Mouse (Mus musculus): Measurements from ENCODE around the gene Ptcra.
A peak's percentile ranks its signal among the peaks of the same experiment; 100 is the strongest.
"Not testable (repeated sequence)": the region's sequence is repeated elsewhere in the genome, so short reads cannot be mapped to it uniquely, and the experiment has no call there.

The Ptcra gene

GRCm38 (mm10) chr17:46771025-46771424 lies 7.5 kb upstream of the Ptcra start:
- no peak for DNase-seq (ENCODE audit: low spot score)

DNA sequence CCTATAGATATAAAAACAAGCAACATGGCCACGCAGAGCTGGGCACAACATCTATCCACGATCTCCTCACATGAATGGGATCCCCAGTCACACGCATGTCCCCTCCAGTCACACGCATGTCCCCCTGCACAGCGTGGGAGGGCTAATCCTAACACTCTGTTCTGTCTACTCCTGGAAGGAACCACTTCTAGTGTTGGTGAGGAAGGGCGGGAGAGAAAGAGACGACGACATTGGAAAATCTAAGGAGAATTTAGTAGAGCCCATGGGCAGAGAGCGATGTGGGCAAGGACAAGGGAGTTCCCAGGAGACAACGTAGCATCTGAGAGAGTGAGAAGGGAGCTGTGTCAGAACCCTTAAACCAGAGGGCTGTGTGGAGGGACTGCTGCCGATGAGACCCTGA lies 7.0 kb upstream of the Ptcra start:
- no peak for DNase-seq (ENCODE audit: low spot score)

- no peak for DNase-seq (ENCODE audit: low spot score)
These were observed 4.4 kb upstream of the Ptcra start for GRCm38 (mm10) chr17:46767868-46768267.

GRCm38 (mm10) chr17:46764916-46765315 lies 1.4 kb upstream of the Ptcra start:
- DNase-seq (ENCODE audit: low spot score) = not testable (repeated sequence)

- DNase-seq (ENCODE audit: low spot score) = no peak
These were observed 4.8 kb downstream of the Ptcra start for GRCm38 (mm10) chr17:46758753-46759152.

DNA sequence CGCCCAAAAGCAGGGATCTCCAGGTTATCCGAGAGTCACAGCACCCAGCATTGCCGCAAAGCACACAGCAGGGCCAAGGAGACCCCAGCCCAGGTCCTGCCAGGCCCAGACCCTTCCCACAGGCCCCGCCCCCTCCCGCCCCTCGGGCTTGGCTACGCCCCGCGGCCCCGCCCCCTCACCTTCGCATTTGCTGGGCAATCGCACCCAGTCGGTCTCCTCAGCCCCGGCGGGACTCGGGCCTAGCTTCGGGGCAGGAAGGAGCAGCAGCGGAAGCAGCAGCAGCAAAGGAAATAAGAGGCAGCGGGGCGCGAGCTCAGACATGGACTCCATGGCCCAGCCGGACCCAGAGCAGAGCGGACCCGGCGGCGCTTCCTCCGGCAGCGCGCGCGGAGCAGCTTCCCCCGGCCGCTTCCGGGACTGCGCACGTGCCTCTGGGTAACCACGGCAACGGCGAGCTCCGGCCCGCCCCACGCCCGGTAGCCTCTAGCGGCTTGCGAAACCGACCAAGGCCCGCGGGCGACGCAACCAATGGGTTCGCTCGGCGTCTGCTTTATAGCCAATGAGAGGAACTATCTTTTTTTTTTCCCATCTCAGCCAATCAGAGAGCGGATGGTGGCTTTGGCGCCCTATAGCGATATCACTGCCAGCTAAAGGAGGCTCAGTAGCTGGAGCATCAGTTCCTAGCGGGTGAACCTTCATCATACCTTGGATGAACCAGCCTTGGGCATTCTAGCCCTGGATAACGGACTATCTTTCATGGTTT lies 11.5 kb downstream of the Ptcra start, which contains the start of gene Cnpy3:
TSS of gene Cnpy3 (minus strand) at position 421 of the 763 bp plus-strand sequence.
- DNase-seq (ENCODE audit: low spot score) = peak; percentile 99

DNA sequence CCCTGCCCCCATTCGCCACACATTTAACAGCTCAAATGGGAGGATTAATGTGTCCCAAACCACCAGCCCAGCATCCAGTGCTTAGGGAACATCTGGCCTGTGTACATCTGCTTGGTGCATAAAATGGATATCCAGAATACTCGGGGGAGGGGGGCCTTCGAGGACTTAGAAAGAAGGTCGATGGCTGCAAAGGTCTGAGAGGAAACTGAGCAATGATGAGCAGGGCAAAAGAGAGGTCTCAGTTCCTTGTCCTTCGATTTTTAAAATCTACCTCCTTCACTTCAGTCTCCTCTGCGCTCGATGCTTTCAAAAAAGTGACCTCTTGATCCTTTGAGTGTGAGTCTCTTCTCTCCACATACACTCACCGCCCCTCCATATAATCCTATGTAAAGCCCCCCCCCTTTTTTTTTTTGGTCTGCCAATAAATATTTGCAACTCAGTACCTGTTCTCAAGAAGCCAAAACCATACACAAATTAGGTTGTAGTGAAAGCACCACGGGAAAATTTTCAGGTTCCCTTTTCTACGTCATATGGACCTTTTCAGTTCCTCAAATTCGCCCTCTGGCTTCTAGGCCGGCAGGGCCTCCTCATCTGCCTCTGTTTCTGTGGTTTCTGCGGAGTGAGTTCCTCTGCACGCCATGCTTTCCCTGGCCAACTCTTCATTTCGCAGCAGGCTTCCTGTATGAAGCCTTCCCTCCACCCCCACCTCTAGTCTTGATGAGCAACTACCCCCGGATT lies 12.3 kb downstream of the Ptcra start:
- DNase-seq (ENCODE audit: low spot score) = no peak

- DNase-seq (ENCODE audit: low spot score) = no peak
These were observed 12.9 kb downstream of the Ptcra start for GRCm38 (mm10) chr17:46750580-46750979.

DNA sequence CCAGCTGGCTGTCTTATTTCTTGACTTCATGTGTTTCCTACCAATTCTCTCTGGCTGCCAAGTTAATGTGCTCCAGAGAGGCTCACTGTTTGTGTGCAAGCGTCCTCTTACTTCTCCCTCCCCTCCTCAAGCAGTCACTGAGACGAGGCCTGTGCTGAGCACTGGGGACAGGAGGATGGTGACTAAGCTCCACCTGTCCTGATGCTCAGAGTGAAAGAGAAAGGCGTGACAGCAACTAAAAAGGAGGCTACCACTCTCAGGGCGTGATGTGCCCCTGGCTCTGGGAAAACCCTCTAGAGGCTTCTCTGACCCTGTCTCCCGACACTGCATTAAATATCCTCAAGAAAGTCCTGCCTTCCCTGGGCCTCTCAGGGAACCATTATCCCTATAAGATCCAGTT lies 14.2 kb downstream of the Ptcra start:
- no peak for DNase-seq (ENCODE audit: low spot score)

GRCm38 (mm10) chr17:46747806-46748205 lies 15.7 kb downstream of the Ptcra start:
- DNase-seq (ENCODE audit: low spot score) = no peak

DNA sequence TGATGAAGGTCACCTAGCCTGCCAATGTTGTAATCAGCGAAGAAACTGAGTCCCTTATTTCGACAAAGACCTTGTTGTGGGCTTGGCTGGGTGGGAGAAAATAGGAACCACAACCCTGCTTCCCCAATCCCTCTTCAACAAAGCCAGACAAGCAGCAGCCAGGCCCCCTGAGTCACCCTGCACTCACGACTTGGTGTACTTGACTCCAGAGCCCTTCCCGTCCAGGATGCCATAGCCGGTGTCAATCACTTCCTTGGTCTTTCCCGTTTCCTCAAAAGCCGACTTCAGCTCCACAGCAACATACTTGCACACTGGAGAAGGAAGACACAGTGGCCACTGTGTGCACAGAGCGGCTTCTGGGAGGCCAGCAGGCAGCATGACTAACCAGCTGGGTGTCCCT lies 16.3 kb downstream of the Ptcra start:
- DNase-seq (ENCODE audit: low spot score) = no peak

- no peak for DNase-seq (ENCODE audit: low spot score)
These were observed 18.0 kb downstream of the Ptcra start for GRCm38 (mm10) chr17:46745506-46745905.

- no peak for DNase-seq (ENCODE audit: low spot score)
These were observed 20.5 kb downstream of the Ptcra start for GRCm38 (mm10) chr17:46742986-46743385.

GRCm38 (mm10) chr17:46741305-46741704 lies 22.2 kb downstream of the Ptcra start:
- DNase-seq (ENCODE audit: low spot score) = no peak

DNA sequence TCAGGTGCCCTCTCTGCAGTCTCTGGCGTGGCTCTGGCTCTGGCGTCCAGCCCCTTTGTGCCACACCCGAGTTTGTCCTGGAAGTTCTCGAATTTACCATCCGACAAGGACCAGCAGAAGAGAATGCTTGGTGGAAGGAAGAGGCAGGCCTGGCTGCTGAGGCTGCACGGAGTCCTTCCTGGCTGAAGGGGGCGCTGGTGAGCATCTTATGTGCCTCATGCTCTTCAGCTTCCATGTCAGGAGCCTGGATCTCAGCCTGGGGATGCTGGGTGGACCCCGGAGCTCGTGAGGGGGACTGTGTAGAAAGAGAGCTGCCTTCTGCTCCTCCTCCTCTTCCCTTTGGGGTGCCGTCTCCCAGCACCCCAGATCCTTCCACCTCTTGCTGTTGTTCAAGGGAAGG lies 27.4 kb downstream of the Ptcra start:
- peak; percentile 62 for DNase-seq (ENCODE audit: low spot score)

DNA sequence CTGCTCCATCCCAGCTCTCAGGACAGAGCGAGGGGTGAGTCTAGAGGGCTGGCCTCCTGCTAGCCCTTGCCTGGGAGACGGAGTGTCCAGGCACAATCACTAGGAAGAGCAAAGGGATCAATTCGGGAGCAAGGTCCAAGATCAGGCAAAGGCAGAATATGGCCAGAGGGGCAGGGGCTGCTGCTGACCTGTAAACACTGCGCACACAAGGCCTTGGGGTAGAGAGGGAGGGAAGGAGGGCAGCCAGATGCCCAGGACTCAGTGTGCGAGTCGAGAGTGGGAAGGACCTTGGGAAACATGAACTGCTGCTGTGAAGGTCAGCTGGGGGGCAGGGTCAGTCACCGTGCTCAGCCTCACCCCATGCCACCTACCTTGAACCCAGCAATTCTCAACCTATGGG lies 28.2 kb downstream of the Ptcra start:
- DNase-seq (ENCODE audit: low spot score) = no peak

- no peak for DNase-seq (ENCODE audit: low spot score)
These were observed 29.5 kb downstream of the Ptcra start for GRCm38 (mm10) chr17:46734055-46734454.

DNA sequence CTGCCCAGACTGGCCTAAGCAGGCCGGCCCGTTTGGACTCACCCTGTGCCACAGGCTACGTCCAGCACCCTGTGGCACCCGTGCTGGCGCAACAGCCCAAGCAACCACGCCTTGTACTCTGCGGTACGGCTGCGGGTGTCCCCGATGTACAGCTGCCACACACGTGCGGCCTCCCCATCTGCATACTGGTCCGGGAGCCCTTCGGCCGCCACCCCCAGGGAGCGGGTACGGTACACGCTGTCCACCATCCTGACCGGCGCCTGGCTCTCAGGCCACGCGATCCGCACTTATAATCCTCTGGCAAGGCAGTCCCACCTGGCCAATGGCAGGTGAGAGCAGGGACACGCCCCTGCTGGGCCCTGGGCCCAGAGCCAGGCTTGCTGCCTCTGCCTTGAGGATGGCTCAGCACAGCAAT lies 34.6 kb downstream of the Ptcra start, which contains the start of gene Gnmt:
TSS of gene Gnmt (minus strand) at position 265 of the 415 bp plus-strand sequence.
- no peak for DNase-seq (ENCODE audit: low spot score)

DNA sequence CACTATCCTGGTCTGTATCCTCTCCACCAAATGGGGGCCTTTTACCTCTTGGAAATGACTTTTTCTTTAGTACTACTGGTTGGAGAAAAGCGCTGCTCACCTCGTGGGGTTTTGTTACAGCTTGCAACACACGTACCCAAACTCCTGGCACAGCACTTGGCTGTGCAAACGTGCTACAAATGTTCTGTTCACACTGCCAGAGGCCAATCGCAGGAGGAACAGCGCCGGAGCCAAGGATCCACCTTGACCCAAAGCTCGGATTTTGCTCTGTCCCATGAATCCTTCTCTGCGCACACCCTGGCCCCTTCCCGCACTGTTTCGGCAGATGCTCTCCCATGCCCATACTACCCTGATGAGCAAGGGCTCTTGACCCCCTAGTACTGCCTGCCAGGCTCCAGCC lies 35.0 kb downstream of the Ptcra start:
- DNase-seq (ENCODE audit: low spot score) = no peak

- DNase-seq (ENCODE audit: low spot score) = peak; percentile 51
These were observed 35.5 kb downstream of the Ptcra start for GRCm38 (mm10) chr17:46728021-46728420.

DNA sequence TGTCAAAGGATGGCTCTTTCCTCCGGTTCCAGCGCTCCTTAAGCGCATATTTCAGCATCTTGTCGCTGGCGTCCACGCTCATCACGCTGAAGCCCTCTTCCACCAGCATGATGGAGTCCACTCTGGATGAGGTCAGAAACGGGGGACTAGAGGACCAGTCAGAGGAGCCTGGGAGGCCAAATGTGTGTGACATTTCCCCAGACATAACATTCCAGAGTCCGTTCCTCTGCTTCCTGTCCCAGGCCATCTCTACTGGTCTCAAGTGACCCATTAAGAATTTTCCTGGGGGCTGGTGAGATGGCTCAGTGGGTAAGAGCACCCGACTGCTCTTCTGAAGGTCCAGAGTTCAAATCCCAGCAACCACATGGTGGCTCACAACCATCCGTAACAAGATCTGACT lies 36.2 kb downstream of the Ptcra start:
- no peak for DNase-seq (ENCODE audit: low spot score)

DNA sequence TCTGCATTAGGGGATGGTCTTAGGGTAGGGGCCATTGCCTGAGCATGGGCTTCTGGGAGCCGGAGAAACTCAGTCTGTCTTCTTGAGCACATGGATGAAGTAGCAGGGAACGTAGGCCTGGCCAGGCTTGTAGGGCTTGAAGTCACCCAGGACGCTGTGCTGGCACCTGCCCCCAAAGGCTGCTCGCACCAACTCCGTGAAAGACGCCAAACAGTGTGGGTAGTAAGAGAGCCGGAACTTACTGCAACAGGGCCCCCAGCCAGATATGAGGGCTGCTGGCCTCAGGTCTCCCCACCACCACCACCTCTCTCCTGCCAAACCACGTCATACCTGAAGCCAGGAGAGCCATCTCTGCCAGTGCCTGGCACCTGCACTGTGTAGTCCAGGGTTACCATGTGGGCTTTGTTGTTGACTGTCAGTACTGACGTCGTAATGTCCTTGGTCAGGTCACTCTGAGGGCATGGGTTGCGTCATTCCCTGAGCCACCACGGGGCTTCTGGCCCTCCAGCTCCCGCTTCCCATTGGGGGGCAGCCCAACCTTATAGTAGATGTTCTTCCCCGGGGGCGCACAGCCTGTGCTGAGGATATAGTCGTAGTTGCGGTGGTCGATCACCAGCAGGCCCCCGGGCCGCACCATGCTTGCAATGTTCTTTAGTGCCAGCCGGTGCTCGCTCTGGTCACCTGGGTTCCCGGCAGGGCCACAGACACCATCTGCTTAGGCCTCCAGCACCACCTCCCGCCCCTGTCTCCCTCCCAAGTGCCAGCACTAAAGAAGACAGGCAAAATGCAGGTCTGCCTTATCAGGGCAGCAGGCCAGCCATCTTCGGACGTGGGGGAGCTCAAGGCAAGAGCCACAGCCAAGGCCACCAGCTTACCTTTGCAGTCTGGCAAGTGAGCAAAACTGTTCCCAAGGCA lies 37.5 kb downstream of the Ptcra start:
- no peak for DNase-seq (ENCODE audit: low spot score)
